Mouse (Mus musculus) neural tube, embryonic 15.5 days (tissue): ENCODE measurements at regions not wholly inside any gene's neighbourhood (a gene's known extent, or its start where the extent isn't known, plus 50 kb on each side); places are given as distances from the start of the nearest gene placed in this dataset.

Experiments
- ATAC-seq: fragments of 200-750 bp; cut with Nextera tagmentation; 2 replicates; pipeline ENCODE4 v1.8.0; 2017; ENCODE audit warnings: mild to moderate bottlenecking, moderate TSS enrichment, moderate library complexity; ENCODE audit not compliant: low FRiP score
- H3K27ac ChIP-seq: fragments of 300-500 bp; sonication (generic); replicated peaks from 2 replicates; pipeline ENCODE4 v1.5.1; 2015; ENCODE audit warnings: mild to moderate bottlenecking, inconsistent platforms
- H3K27me3 ChIP-seq: fragments of 300-500 bp; sonication (generic); replicated peaks from 2 replicates; pipeline ENCODE4 v1.6.1; 2015; ENCODE audit warnings: inconsistent platforms
- H3K36me3 ChIP-seq: fragments of 300-500 bp; sonication (generic); 2 replicates; pipeline ENCODE4 v1.6.1; 2015; ENCODE audit warnings: inconsistent platforms
- H3K4me1 ChIP-seq: fragments of 300-500 bp; sonication (generic); 2 replicates; pipeline ENCODE4 v1.6.1; 2015; ENCODE audit warnings: inconsistent platforms
- H3K4me2 ChIP-seq: fragments of 300-500 bp; sonication (generic); 2 replicates; pipeline ENCODE4 v1.6.1; 2015; ENCODE audit warnings: inconsistent platforms, mild to moderate bottlenecking, moderate library complexity
- H3K4me3 ChIP-seq: fragments of 300-500 bp; sonication (generic); replicated peaks from 2 replicates; pipeline ENCODE4 v1.5.1; 2015; ENCODE audit warnings: mild to moderate bottlenecking, inconsistent platforms
- H3K9ac ChIP-seq: fragments of 300-500 bp; sonication (generic); replicated peaks from 2 replicates; pipeline ENCODE4 v1.6.1; 2015; ENCODE audit warnings: mild to moderate bottlenecking, inconsistent platforms
- H3K9me3 ChIP-seq: fragments of 300-500 bp; sonication (generic); replicated peaks from 2 replicates; pipeline ENCODE4 v1.6.1; 2016; ENCODE audit warnings: inconsistent platforms
- WGBS: fragments of 180-500 bp; shearing (Covaris S2); methylation state at CpG from one replicate; pipeline ENCODE4 v1.1.7; 2015; ENCODE audit warnings: mixed read lengths; 5-methylcytosine and 5-hydroxymethylcytosine counted together

- H3K27ac ChIP-seq = no peak overlapping the region
- H3K4me3 ChIP-seq = no peak overlapping the region
- ATAC-seq = no peak
- H3K36me3 ChIP-seq = no peaks in the 10 kb centered on the region
- no peaks in the 10 kb centered on the region for H3K27me3 ChIP-seq
- WGBS = 70% methylated on average over 2 of the region's 2 CpGs
- H3K9ac ChIP-seq = no peak overlapping the region
- no peak overlapping the region for H3K4me2 ChIP-seq
- H3K4me1 ChIP-seq = peaks cover 11% of the 10 kb centered on the region
- H3K9me3 ChIP-seq = no peaks in the 10 kb centered on the region
These were observed 165.0 kb upstream of the Klf7 start for GRCm38 (mm10) chr1:64287068-64287467.

- ATAC-seq = no peak
- Histone ChIP-seq H3K9ac (no peak overlapping the region), H3K36me3 (no peaks in the 10 kb centered on the region), H3K4me1 (peaks cover 11% of the 10 kb centered on the region), H3K27me3 (no peaks in the 10 kb centered on the region), H3K27ac (no peak overlapping the region), H3K4me3 (no peak overlapping the region), H3K9me3 (no peaks in the 10 kb centered on the region), H3K4me2 (no peak overlapping the region)
- 80% methylated on average over 8 of the region's 8 CpGs for WGBS
These were observed 162.6 kb upstream of the Klf7 start for GRCm38 (mm10) chr1:64284656-64285055.

- Histone ChIP-seq H3K4me3 (no peak overlapping the region), H3K4me1 (no peaks in the 10 kb centered on the region), H3K9me3 (no peaks in the 10 kb centered on the region), H3K36me3 (no peaks in the 10 kb centered on the region), H3K4me2 (no peak overlapping the region), H3K27ac (no peak overlapping the region), H3K27me3 (no peaks in the 10 kb centered on the region), H3K9ac (no peak overlapping the region)
- ATAC-seq = no peak
These were observed 153.8 kb upstream of the Klf7 start for GRCm38 (mm10) chr1:64275865-64276264.

GRCm38 (mm10) chr1:64275086-64275802 lies 153.2 kb upstream of the Klf7 start:
- WGBS = 84% methylated on average over 3 of the region's 3 CpGs
- H3K4me2 ChIP-seq = no peak overlapping the region
- H3K9me3 ChIP-seq = no peaks in the 10 kb centered on the region
- H3K36me3 ChIP-seq = no peaks in the 10 kb centered on the region
- ATAC-seq = no peak
- no peak overlapping the region for H3K4me3 ChIP-seq
- H3K27ac ChIP-seq = no peak overlapping the region
- H3K27me3 ChIP-seq = no peaks in the 10 kb centered on the region
- no peaks in the 10 kb centered on the region for H3K4me1 ChIP-seq
- H3K9ac ChIP-seq = no peak overlapping the region

- no peak for ATAC-seq
- 23% methylated on average over 2 of the region's 2 CpGs for WGBS
- no peak overlapping the region for H3K27ac ChIP-seq
These were observed 135.2 kb upstream of the Klf7 start for GRCm38 (mm10) chr1:64257237-64257636.

GRCm38 (mm10) chr1:64255554-64256295 lies 133.6 kb upstream of the Klf7 start:
- no peak overlapping the region for H3K27ac ChIP-seq
- no peaks in the 10 kb centered on the region for H3K36me3 ChIP-seq
- peaks cover 24% of the 10 kb centered on the region for H3K4me1 ChIP-seq
- H3K4me3 ChIP-seq = no peak overlapping the region
- no peaks in the 10 kb centered on the region for H3K27me3 ChIP-seq
- no peak overlapping the region for H3K4me2 ChIP-seq
- H3K9ac ChIP-seq = no peak overlapping the region
- no peaks in the 10 kb centered on the region for H3K9me3 ChIP-seq
- 63% methylated on average over 14 of the region's 14 CpGs for WGBS
- peak; percentile 55; the same call in 1 of the 2 replicates for ATAC-seq

More at GRCm38 (mm10) chr1:64257237-64257636, 135.2 kb upstream of the Klf7 start:
- no peak overlapping the region for H3K4me2 ChIP-seq
- H3K4me1 ChIP-seq = peaks cover 24% of the 10 kb centered on the region
- no peaks in the 10 kb centered on the region for H3K36me3 ChIP-seq
- H3K9ac ChIP-seq = no peak overlapping the region
- no peaks in the 10 kb centered on the region for H3K9me3 ChIP-seq
- H3K27me3 ChIP-seq = no peaks in the 10 kb centered on the region
- no peak overlapping the region for H3K4me3 ChIP-seq

- no peak overlapping the region for H3K27ac ChIP-seq
- no peaks in the 10 kb centered on the region for H3K9me3 ChIP-seq
- H3K9ac ChIP-seq = no peak overlapping the region
- H3K4me2 ChIP-seq = no peak overlapping the region
- H3K27me3 ChIP-seq = no peaks in the 10 kb centered on the region
- H3K4me3 ChIP-seq = no peak overlapping the region
- no peak for ATAC-seq
- no peaks in the 10 kb centered on the region for H3K36me3 ChIP-seq
- peaks cover 24% of the 10 kb centered on the region for H3K4me1 ChIP-seq
- 66% methylated on average over 8 of the region's 8 CpGs for WGBS
These were observed 132.6 kb upstream of the Klf7 start for GRCm38 (mm10) chr1:64254673-64255072.

- H3K36me3 ChIP-seq = no peaks in the 10 kb centered on the region
- H3K27ac ChIP-seq = no peak overlapping the region
- no peaks in the 10 kb centered on the region for H3K9me3 ChIP-seq
- H3K4me3 ChIP-seq = no peak overlapping the region
- no peaks in the 10 kb centered on the region for H3K27me3 ChIP-seq
- ATAC-seq = no peak
- peaks cover 24% of the 10 kb centered on the region for H3K4me1 ChIP-seq
- WGBS = 36% methylated on average over 8 of the region's 8 CpGs
- H3K4me2 ChIP-seq = no peak overlapping the region
- H3K9ac ChIP-seq = no peak overlapping the region
These were observed 131.9 kb upstream of the Klf7 start for GRCm38 (mm10) chr1:64253996-64254395.

GRCm38 (mm10) chr1:64242401-64242800 lies 120.3 kb upstream of the Klf7 start:
- no peak overlapping the region for H3K9ac ChIP-seq
- 44% methylated on average over 2 of the region's 2 CpGs for WGBS
- H3K4me3 ChIP-seq = no peak overlapping the region
- H3K36me3 ChIP-seq = no peaks in the 10 kb centered on the region
- no peaks in the 10 kb centered on the region for H3K9me3 ChIP-seq
- H3K4me2 ChIP-seq = no peak overlapping the region
- no peaks in the 10 kb centered on the region for H3K27me3 ChIP-seq
- H3K27ac ChIP-seq = no peak overlapping the region
- ATAC-seq = no peak
- H3K4me1 ChIP-seq = no peaks in the 10 kb centered on the region

GRCm38 (mm10) chr1:64229654-64230053 lies 107.6 kb upstream of the Klf7 start:
- no peaks in the 10 kb centered on the region for H3K27me3 ChIP-seq
- H3K27ac ChIP-seq = no peak overlapping the region
- H3K9me3 ChIP-seq = no peaks in the 10 kb centered on the region
- 95% methylated on average over 1 of the region's 1 CpGs for WGBS
- H3K36me3 ChIP-seq = no peaks in the 10 kb centered on the region
- H3K4me1 ChIP-seq = peaks cover 16% of the 10 kb centered on the region
- no peak for ATAC-seq
- no peak overlapping the region for H3K9ac ChIP-seq
- H3K4me2 ChIP-seq = no peak overlapping the region
- H3K4me3 ChIP-seq = no peak overlapping the region

- ATAC-seq = peak; percentile 83
- Histone ChIP-seq H3K36me3 (no peaks in the 10 kb centered on the region), H3K27ac (peak overlapping the region; percentile 72), H3K4me1 (peaks cover 38% of the 10 kb centered on the region), H3K9me3 (no peaks in the 10 kb centered on the region), H3K4me2 (peak overlapping the region; percentile 38), H3K27me3 (no peaks in the 10 kb centered on the region), H3K4me3 (no peak overlapping the region), H3K9ac (no peak overlapping the region)
- 14% methylated on average over 16 of the region's 16 CpGs for WGBS
These were observed 104.2 kb upstream of the Klf7 start for GRCm38 (mm10) chr1:64226001-64226918.
